Mouse (Mus musculus) kidney, adult 2 months (tissue): ENCODE data around the gene Iqsec2. TPM values are rescaled to one million over a fixed set of nuclear protein-coding genes. Genes with fewer than 3 reads are reported as not detected.

ENCODE experiments used
- DNase-seq: peaks from one replicate; pipeline ENCODE4 v3.0.0; 2021
- H3K27ac ChIP-seq: fragments of 200-500 bp; 2 replicates; pipeline ENCODE4 v1.5.1; 2012; ENCODE audit warnings: low read depth, low read length, control low read depth, inconsistent platforms; ENCODE audit not compliant: insufficient read depth
- H3K27me3 ChIP-seq: fragments of 200-500 bp; replicated peaks from 2 replicates; pipeline ENCODE4 v1.6.1; 2012; ENCODE audit warnings: mild to moderate bottlenecking, moderate library complexity, low read length, inconsistent platforms; ENCODE audit not compliant: control insufficient read depth, insufficient read depth
- H3K36me3 ChIP-seq: fragments of 200-500 bp; 2 replicates; pipeline ENCODE4 v1.6.1; 2012; ENCODE audit warnings: mild to moderate bottlenecking, moderate library complexity, low read length, inconsistent platforms; ENCODE audit not compliant: control insufficient read depth, insufficient read depth
- H3K4me1 ChIP-seq: fragments of 200-500 bp; 2 replicates; pipeline ENCODE4 v1.6.1; 2011; ENCODE audit warnings: low read length; ENCODE audit not compliant: control insufficient read depth, insufficient read depth
- H3K4me3 ChIP-seq: fragments of 200-500 bp; 2 replicates; pipeline ENCODE4 v1.5.1; 2011; ENCODE audit warnings: mild to moderate bottlenecking, low read depth, low read length, control low read depth; ENCODE audit not compliant: insufficient read depth
- CTCF ChIP-seq: fragments of 200-500 bp; conservative IDR thresholded peaks from 2 replicates; pipeline ENCODE4 v1.5.1; 2011; ENCODE audit warnings: low read depth, mild to moderate bottlenecking, control low read depth, low read length, moderate library complexity, mixed read lengths; ENCODE audit not compliant: insufficient read depth, insufficient read length
- POLR2A ChIP-seq: fragments of 200-500 bp; IDR thresholded peaks from one replicate; pipeline ENCODE4 v1.6.1; 2011; ENCODE audit warnings: low read depth, low read length, control low read depth
- WGBS: fragments of 180-500 bp; shearing (Covaris S2); methylation state at CpG from one replicate; pipeline ENCODE4 v1.1.7; 2018; 5-methylcytosine and 5-hydroxymethylcytosine counted together
- polyA plus RNA-seq: library from polyadenylated mRNA; depleted of rRNA; stranded (reverse); fragments of >200 nt; gene quantifications from 2 replicates; pipeline ENCODE4 v1.2.3, GENCODE M21; 2012

Gene Iqsec2
- polyA plus RNA-seq, 1 experiment, result 89.8 TPM

GRCm38 (mm10) chrX:152146691-152147090 lies 2.6 kb downstream of the Iqsec2 start:
- no peak for TF ChIP-seq CTCF
- no peak for TF ChIP-seq POLR2A
- 80% methylated on average over 2 of the region's 2 CpGs for WGBS
- Histone ChIP-seq H3K4me3 (no peak overlapping the region), H3K27ac (no peak overlapping the region), H3K4me1 (peaks cover 3% of the 10 kb centered on the region; the same call in 1 of the 2 replicates), H3K27me3 (no peaks in the 10 kb centered on the region), H3K36me3 (no peaks in the 10 kb centered on the region)
- no peak for DNase-seq

DNA sequence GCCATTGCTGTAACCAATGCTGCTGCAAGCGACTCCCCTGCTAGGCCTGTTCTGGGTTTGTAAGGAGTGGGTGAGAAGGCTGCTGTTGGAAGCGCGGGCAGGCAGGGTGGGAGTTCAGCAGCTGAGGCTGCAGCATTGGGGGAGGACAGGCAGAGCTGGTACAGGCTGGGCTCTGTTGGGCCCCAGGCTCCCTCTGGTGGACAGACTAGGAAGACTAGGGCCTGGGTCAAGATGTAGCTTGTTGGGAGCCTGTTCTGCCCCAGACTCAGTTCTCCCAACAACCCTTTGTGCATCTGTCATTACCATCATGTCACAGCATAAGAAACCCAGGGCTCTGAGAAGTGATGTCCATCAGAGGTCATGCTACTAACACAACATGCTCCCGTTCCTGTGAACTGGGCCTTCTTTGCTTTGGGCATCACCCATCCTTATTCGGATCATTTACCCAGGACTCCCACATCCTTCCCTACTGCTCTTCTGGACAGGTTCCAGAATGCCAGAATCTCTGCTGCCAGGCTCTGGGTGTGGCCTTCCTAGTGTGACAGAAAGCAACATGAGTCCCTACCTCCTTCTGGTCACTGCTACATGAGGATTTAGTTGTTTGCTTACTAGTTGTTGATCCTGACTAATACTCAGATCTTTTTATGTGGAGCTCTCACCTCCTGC lies 3.5 kb downstream of the Iqsec2 start:
- H3K36me3 ChIP-seq, result no peaks in the 10 kb centered on the region
- TF ChIP-seq CTCF (peak; percentile 63), POLR2A (no peak)
- 19% methylated on average over 5 of the region's 5 CpGs for whole genome bisulfite sequencing
- peaks cover 3% of the 10 kb centered on the region; the same call in 1 of the 2 replicates for H3K4me1 ChIP-seq
- peak; percentile 65 for DNase-seq
- H3K27me3 ChIP-seq, result no peaks in the 10 kb centered on the region
- H3K27ac ChIP-seq, result no peak overlapping the region
- no peak overlapping the region for H3K4me3 ChIP-seq

- Histone ChIP-seq H3K36me3 (no peaks in the 10 kb centered on the region), H3K27ac (no peak overlapping the region), H3K4me1 (peaks cover 3% of the 10 kb centered on the region; the same call in 1 of the 2 replicates), H3K27me3 (no peaks in the 10 kb centered on the region), H3K4me3 (no peak overlapping the region)
- 77% methylated on average over 5 of the region's 5 CpGs for WGBS
- TF ChIP-seq CTCF (no peak), POLR2A (no peak)
- DNase-seq, result no peak
These were observed 4.6 kb downstream of the Iqsec2 start for GRCm38 (mm10) chrX:152148706-152149105.

GRCm38 (mm10) chrX:152151709-152152108 lies 7.6 kb downstream of the Iqsec2 start:
- peak; percentile 58 for DNase-seq
- 16% methylated on average over 6 of the region's 6 CpGs for WGBS
- TF ChIP-seq CTCF (peak; percentile 60), POLR2A (no peak)
- no peaks in the 10 kb centered on the region for H3K27me3 ChIP-seq
- no peak overlapping the region for H3K27ac ChIP-seq
- H3K4me3 ChIP-seq, result no peak overlapping the region
- peaks cover 5% of the 10 kb centered on the region; the same call in 1 of the 2 replicates for H3K4me1 ChIP-seq
- H3K36me3 ChIP-seq, result no peaks in the 10 kb centered on the region

- 70% methylated on average over 3 of the region's 3 CpGs for WGBS
These were observed 14.2 kb downstream of the Iqsec2 start for GRCm38 (mm10) chrX:152158294-152158693.

DNA sequence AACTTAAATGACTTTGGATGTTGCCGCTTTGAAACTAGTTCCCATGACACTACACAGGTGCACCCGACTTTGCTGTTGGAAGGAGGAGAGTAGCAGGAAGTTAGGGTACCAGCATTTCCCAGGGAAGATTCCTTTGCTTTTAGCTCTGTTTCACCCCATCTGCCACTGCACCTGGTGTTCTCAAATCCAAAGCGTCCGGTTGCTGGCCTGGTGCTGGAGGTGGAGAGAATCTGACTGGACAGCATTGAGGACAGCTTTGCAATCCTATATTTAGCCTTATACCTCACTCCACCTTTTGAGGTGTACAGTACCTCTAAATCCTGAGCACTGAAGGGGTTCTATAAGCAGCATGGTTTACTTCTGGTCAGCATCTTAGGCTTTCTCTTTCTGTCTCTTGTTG lies 17.3 kb downstream of the Iqsec2 start:
- no peaks in the 10 kb centered on the region for H3K4me1 ChIP-seq
- H3K4me3 ChIP-seq, result no peak overlapping the region
- TF ChIP-seq POLR2A (no peak), CTCF (no peak)
- no peak for DNase-seq
- H3K27ac ChIP-seq, result no peak overlapping the region
- H3K36me3 ChIP-seq, result no peaks in the 10 kb centered on the region
- H3K27me3 ChIP-seq, result no peaks in the 10 kb centered on the region
- WGBS, result 93% methylated on average over 4 of the region's 4 CpGs

More at GRCm38 (mm10) chrX:152158294-152158693, 14.2 kb downstream of the Iqsec2 start:
- Histone ChIP-seq H3K36me3 (no peaks in the 10 kb centered on the region), H3K27ac (no peak overlapping the region), H3K4me1 (0 out of 2 replicates have a peak, but pooled peaks cover 2% of the 10 kb centered on the region), H3K27me3 (no peaks in the 10 kb centered on the region), H3K4me3 (no peak overlapping the region)
- no peak for DNase-seq
- no peak for TF ChIP-seq POLR2A
- no peak for TF ChIP-seq CTCF

DNA sequence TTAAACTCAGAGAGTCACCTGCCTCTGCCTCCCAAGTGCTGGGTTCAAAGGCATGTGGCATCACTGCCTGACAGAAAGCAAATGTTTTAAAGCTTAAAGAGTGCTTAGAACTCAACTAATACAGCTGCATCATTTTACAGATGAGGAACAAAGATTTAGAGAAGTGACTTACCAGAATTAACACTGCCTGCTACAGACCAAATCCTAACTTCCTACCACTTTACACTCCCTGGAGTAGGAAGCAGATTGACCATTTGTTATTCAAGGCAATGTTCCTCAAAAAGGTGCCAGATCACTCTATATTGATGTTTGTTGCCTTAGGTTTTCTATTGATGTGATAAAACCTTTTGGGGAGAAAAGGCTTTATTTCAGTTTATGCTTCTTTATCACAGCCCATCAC lies 20.0 kb downstream of the Iqsec2 start:
- H3K27ac ChIP-seq, result no peak overlapping the region
- H3K4me3 ChIP-seq, result no peak overlapping the region
- TF ChIP-seq CTCF, result no peak
- no peak for TF ChIP-seq POLR2A
- no peaks in the 10 kb centered on the region for H3K36me3 ChIP-seq
- no peaks in the 10 kb centered on the region for H3K4me1 ChIP-seq
- H3K27me3 ChIP-seq, result no peaks in the 10 kb centered on the region
- DNase-seq, result no peak
